Mouse (Mus musculus): ENCODE results near the gene Cnpy3. TPM values are rescaled to one million over a fixed set of nuclear protein-coding genes. Genes with fewer than 3 reads are reported as not detected.
"Not testable (repeated sequence)": the region's sequence is repeated elsewhere in the genome, so short reads cannot be mapped to it uniquely, and the experiment has no call there.

The Cnpy3 gene
- total RNA-seq, 2 experiments from 2014 or later = 50.8 to 53.2 TPM

- peak; percentile 17 for DNase-seq
- intact Hi-C loops (cut with DNase I) = no loop called here
These were observed 15.9 kb upstream of the Cnpy3 start for GRCm38 (mm10) chr17:46767868-46768267.

- not testable (repeated sequence) for DNase-seq
These were observed 12.9 kb upstream of the Cnpy3 start for GRCm38 (mm10) chr17:46764916-46765315.

GRCm38 (mm10) chr17:46763544-46763943, 11.5 kb upstream of the Cnpy3 start, which contains the start of gene Ptcra:
Ptcra (minus strand) TSS chr17:46763712.
- no peak for DNase-seq
- intact Hi-C loops (cut with DNase I) = no loop called here

More at GRCm38 (mm10) chr17:46764916-46765315, 12.9 kb upstream of the Cnpy3 start:
- intact Hi-C loops (cut with DNase I) = not testable (repeated sequence)

- intact Hi-C loops (cut with DNase I) = no loop called here
- no peak for DNase-seq
These were observed 6.7 kb upstream of the Cnpy3 start for GRCm38 (mm10) chr17:46758753-46759152.

GRCm38 (mm10) chr17:46751056-46751793, 789 bp downstream of the Cnpy3 start:
- no peak for DNase-seq
- intact Hi-C loops (cut with DNase I) = no loop called here

- intact Hi-C loops (cut with DNase I) = no loop called here
- DNase-seq = no peak
These were observed 1.4 kb downstream of the Cnpy3 start for GRCm38 (mm10) chr17:46750580-46750979.

GRCm38 (mm10) chr17:46749282-46749681, 2.7 kb downstream of the Cnpy3 start:
- intact Hi-C loops (cut with DNase I) = no loop called here
- DNase-seq = no peak

- no peak for DNase-seq
- intact Hi-C loops (cut with DNase I) = no loop called here
These were observed 4.2 kb downstream of the Cnpy3 start for GRCm38 (mm10) chr17:46747806-46748205.

- intact Hi-C loops (cut with DNase I) = no loop called here
These were observed 4.8 kb downstream of the Cnpy3 start for GRCm38 (mm10) chr17:46747234-46747633.

GRCm38 (mm10) chr17:46745506-46745905, 6.5 kb downstream of the Cnpy3 start:
- no peak for DNase-seq
- intact Hi-C loops (cut with DNase I) = no loop called here

More at GRCm38 (mm10) chr17:46747234-46747633, 4.8 kb downstream of the Cnpy3 start:
- DNase-seq = no peak

- intact Hi-C loops (cut with DNase I) = no loop called here
- DNase-seq = no peak
These were observed 9.0 kb downstream of the Cnpy3 start for GRCm38 (mm10) chr17:46742986-46743385.

- no peak for DNase-seq
- intact Hi-C loops (cut with DNase I) = no loop called here
These were observed 10.7 kb downstream of the Cnpy3 start for GRCm38 (mm10) chr17:46741305-46741704.

- intact Hi-C loops (cut with DNase I) = no loop called here
- peak; percentile 21 for DNase-seq
These were observed 15.9 kb downstream of the Cnpy3 start for GRCm38 (mm10) chr17:46736160-46736559.

- intact Hi-C loops (cut with DNase I) = no loop called here
- no peak for DNase-seq
These were observed 16.7 kb downstream of the Cnpy3 start for GRCm38 (mm10) chr17:46735287-46735686.

GRCm38 (mm10) chr17:46734055-46734454, 18.0 kb downstream of the Cnpy3 start:
- DNase-seq = no peak
- intact Hi-C loops (cut with DNase I) = no loop called here

GRCm38 (mm10) chr17:46728904-46729318, 23.1 kb downstream of the Cnpy3 start, which contains the start of gene Gnmt:
Gnmt (minus strand) TSS chr17:46729168.
- DNase-seq = peak; percentile 54
- intact Hi-C loops (cut with DNase I) = no loop called here

- intact Hi-C loops (cut with DNase I) = no loop called here
These were observed 23.5 kb downstream of the Cnpy3 start for GRCm38 (mm10) chr17:46728496-46728895.

GRCm38 (mm10) chr17:46728021-46728420, 24.0 kb downstream of the Cnpy3 start:
- intact Hi-C loops (cut with DNase I) = no loop called here
- peak; percentile 36 for DNase-seq

More at GRCm38 (mm10) chr17:46728496-46728895, 23.5 kb downstream of the Cnpy3 start:
- DNase-seq = no peak

- intact Hi-C loops (cut with DNase I) = no loop called here
- DNase-seq = no peak
These were observed 24.7 kb downstream of the Cnpy3 start for GRCm38 (mm10) chr17:46727271-46727670.

- intact Hi-C loops (cut with DNase I) = no loop called here
- peak; percentile 35 for DNase-seq
These were observed 26.0 kb downstream of the Cnpy3 start for GRCm38 (mm10) chr17:46725731-46726645.

GRCm38 (mm10) chr17:46725273-46725672, 26.7 kb downstream of the Cnpy3 start:
- DNase-seq = peak; percentile 50
- intact Hi-C loops (cut with DNase I) = no loop called here
